Mouse (Mus musculus): ENCODE measurements around the gene Fam213b. TPM values are rescaled to one million over a fixed set of nuclear protein-coding genes. Genes with fewer than 3 reads are reported as not detected.

Gene Fam213b
- polyA plus RNA-seq, 1 experiment from 2014 or later = 66.9 TPM

- H3K9me3 ChIP-seq (ENCODE audit: control insufficient read depth) = no peaks in the 10 kb centered on the region
- H3K4me2 ChIP-seq (replicated peaks; ENCODE audit: low read depth) = peak overlapping the region; percentile 76
- peak; percentile 37 for ATAC-seq
- no peaks in the 10 kb centered on the region for H3K27me3 ChIP-seq (replicated peaks; ENCODE audit: control insufficient read depth, insufficient read depth, low read length)
- TF ChIP-seq CTCF (IDR thresholded peaks at IDR 0.05; ENCODE audit: low read depth) = no peak
- peak overlapping the region; percentile 78 for H3K27ac ChIP-seq (ENCODE audit: low read depth, low read length)
- peak overlapping the region; percentile 44 for H3K4me3 ChIP-seq (ENCODE audit: low read depth, low read length)
- H3K9ac ChIP-seq (ENCODE audit: low read depth, low read length) = peak overlapping the region; percentile 52
- 43% methylated on average over 9 of the region's 9 CpGs for WGBS
- H3K4me1 ChIP-seq (replicated peaks; ENCODE audit: control insufficient read depth, insufficient read depth, low read length) = 0 out of 2 replicates have a peak, but pooled peaks cover 8% of the 10 kb centered on the region
- peaks cover 22% of the 10 kb centered on the region; the same call in 1 of the 2 replicates for H3K36me3 ChIP-seq (ENCODE audit: control insufficient read depth, insufficient read depth)
Observed at GRCm38 (mm10) chr4:154926969-154927898, 28.3 kb upstream of the Fam213b start.

- H3K27ac ChIP-seq (ENCODE audit: low read depth, low read length) = no peak overlapping the region
- no peak overlapping the region for H3K4me3 ChIP-seq (ENCODE audit: low read depth, low read length)
- no peaks in the 10 kb centered on the region for H3K9me3 ChIP-seq (ENCODE audit: control insufficient read depth)
- 70% methylated on average over 4 of the region's 4 CpGs for WGBS
- H3K4me1 ChIP-seq (replicated peaks; ENCODE audit: control insufficient read depth, insufficient read depth, low read length) = 0 out of 2 replicates have a peak, but pooled peaks cover 8% of the 10 kb centered on the region
- TF ChIP-seq CTCF (IDR thresholded peaks at IDR 0.05; ENCODE audit: low read depth) = peak; percentile 69
- no peak overlapping the region for H3K9ac ChIP-seq (ENCODE audit: low read depth, low read length)
- no peak overlapping the region for H3K4me2 ChIP-seq (replicated peaks; ENCODE audit: low read depth)
- peaks cover 22% of the 10 kb centered on the region; the same call in 1 of the 2 replicates for H3K36me3 ChIP-seq (ENCODE audit: control insufficient read depth, insufficient read depth)
- no peaks in the 10 kb centered on the region for H3K27me3 ChIP-seq (replicated peaks; ENCODE audit: control insufficient read depth, insufficient read depth, low read length)
- ATAC-seq = no peak
Observed at GRCm38 (mm10) chr4:154925413-154925812, 26.5 kb upstream of the Fam213b start.

GRCm38 (mm10) chr4:154922931-154923330 is 24.0 kb upstream of the Fam213b start:
- ATAC-seq = no peak
- no peak for TF ChIP-seq CTCF (IDR thresholded peaks at IDR 0.05; ENCODE audit: low read depth)
- 77% methylated on average over 5 of the region's 5 CpGs for WGBS
- Histone ChIP-seq H3K9me3 (ENCODE audit: control insufficient read depth) (no peaks in the 10 kb centered on the region), H3K9ac (ENCODE audit: low read depth, low read length) (no peak overlapping the region), H3K36me3 (ENCODE audit: control insufficient read depth, insufficient read depth) (peaks cover 22% of the 10 kb centered on the region; the same call in 1 of the 2 replicates), H3K4me3 (ENCODE audit: low read depth, low read length) (no peak overlapping the region), H3K27me3 (replicated peaks; ENCODE audit: control insufficient read depth, insufficient read depth, low read length) (no peaks in the 10 kb centered on the region), H3K4me1 (replicated peaks; ENCODE audit: control insufficient read depth, insufficient read depth, low read length) (0 out of 2 replicates have a peak, but pooled peaks cover 3% of the 10 kb centered on the region), H3K4me2 (replicated peaks; ENCODE audit: low read depth) (no peak overlapping the region), H3K27ac (ENCODE audit: low read depth, low read length) (no peak overlapping the region)

GRCm38 (mm10) chr4:154922291-154922690 is 23.4 kb upstream of the Fam213b start:
- 87% methylated on average over 4 of the region's 4 CpGs for WGBS

GRCm38 (mm10) chr4:154916662-154917061 is 17.7 kb upstream of the Fam213b start:
- Histone ChIP-seq H3K4me1 (replicated peaks; ENCODE audit: control insufficient read depth, insufficient read depth, low read length) (peaks cover 28% of the 10 kb centered on the region), H3K4me2 (replicated peaks; ENCODE audit: low read depth) (no peak overlapping the region), H3K9me3 (ENCODE audit: control insufficient read depth) (0 out of 2 replicates have a peak, but pooled peaks cover 3% of the 10 kb centered on the region), H3K9ac (ENCODE audit: low read depth, low read length) (no peak overlapping the region), H3K4me3 (ENCODE audit: low read depth, low read length) (no peak overlapping the region), H3K36me3 (ENCODE audit: control insufficient read depth, insufficient read depth) (peaks cover 5% of the 10 kb centered on the region), H3K27ac (ENCODE audit: low read depth, low read length) (no peak overlapping the region), H3K27me3 (replicated peaks; ENCODE audit: control insufficient read depth, insufficient read depth, low read length) (no peaks in the 10 kb centered on the region)
- WGBS = 46% methylated on average over 4 of the region's 4 CpGs
- no peak for ATAC-seq
- TF ChIP-seq CTCF (IDR thresholded peaks at IDR 0.05; ENCODE audit: low read depth) = no peak; the same call in 1 of the 2 replicates

More at GRCm38 (mm10) chr4:154922291-154922690, 23.4 kb upstream of the Fam213b start:
- no peak overlapping the region for H3K27ac ChIP-seq (ENCODE audit: low read depth, low read length)
- H3K36me3 ChIP-seq (ENCODE audit: control insufficient read depth, insufficient read depth) = peaks cover 27% of the 10 kb centered on the region
- no peak for TF ChIP-seq CTCF (IDR thresholded peaks at IDR 0.05; ENCODE audit: low read depth)
- no peak overlapping the region for H3K4me2 ChIP-seq (replicated peaks; ENCODE audit: low read depth)
- H3K4me1 ChIP-seq (replicated peaks; ENCODE audit: control insufficient read depth, insufficient read depth, low read length) = 0 out of 2 replicates have a peak, but pooled peaks cover 2% of the 10 kb centered on the region
- ATAC-seq = no peak
- no peak overlapping the region for H3K4me3 ChIP-seq (ENCODE audit: low read depth, low read length)
- H3K9ac ChIP-seq (ENCODE audit: low read depth, low read length) = no peak overlapping the region
- H3K9me3 ChIP-seq (ENCODE audit: control insufficient read depth) = 0 out of 2 replicates have a peak, but pooled peaks cover 2% of the 10 kb centered on the region
- no peaks in the 10 kb centered on the region for H3K27me3 ChIP-seq (replicated peaks; ENCODE audit: control insufficient read depth, insufficient read depth, low read length)

- peak overlapping the region; percentile 60 for H3K27ac ChIP-seq (ENCODE audit: low read depth, low read length)
- H3K9me3 ChIP-seq (ENCODE audit: control insufficient read depth) = 0 out of 2 replicates have a peak, but pooled peaks cover 3% of the 10 kb centered on the region
- H3K4me2 ChIP-seq (replicated peaks; ENCODE audit: low read depth) = peak overlapping the region; percentile 17
- H3K27me3 ChIP-seq (replicated peaks; ENCODE audit: control insufficient read depth, insufficient read depth, low read length) = no peaks in the 10 kb centered on the region
- peaks cover 5% of the 10 kb centered on the region for H3K36me3 ChIP-seq (ENCODE audit: control insufficient read depth, insufficient read depth)
- no peak overlapping the region for H3K4me3 ChIP-seq (ENCODE audit: low read depth, low read length)
- no peak for TF ChIP-seq CTCF (IDR thresholded peaks at IDR 0.05; ENCODE audit: low read depth)
- no peak overlapping the region for H3K9ac ChIP-seq (ENCODE audit: low read depth, low read length)
- ATAC-seq = peak; percentile 21
- H3K4me1 ChIP-seq (replicated peaks; ENCODE audit: control insufficient read depth, insufficient read depth, low read length) = peaks cover 33% of the 10 kb centered on the region
- WGBS = 60% methylated on average over 10 of the region's 10 CpGs
Observed at GRCm38 (mm10) chr4:154915286-154915685, 16.4 kb upstream of the Fam213b start.

Measured in intestine, postnatal 0 days (tissue).